Mouse (Mus musculus) liver, postnatal 0 days (tissue): ENCODE measurements around the gene D430041D05Rik.

Experiments
- CTCF ChIP-seq: sonication (generic); IDR thresholded peaks from 2 replicates; pipeline ENCODE4 v1.5.1; 2016; ENCODE audit warnings: antibody characterized with exemption, low read depth
- EP300 ChIP-seq: IDR thresholded peaks from 2 replicates; pipeline ENCODE4 v1.6.1; 2016; ENCODE audit warnings: antibody characterized with exemption, low read depth, mild to moderate bottlenecking

DNA sequence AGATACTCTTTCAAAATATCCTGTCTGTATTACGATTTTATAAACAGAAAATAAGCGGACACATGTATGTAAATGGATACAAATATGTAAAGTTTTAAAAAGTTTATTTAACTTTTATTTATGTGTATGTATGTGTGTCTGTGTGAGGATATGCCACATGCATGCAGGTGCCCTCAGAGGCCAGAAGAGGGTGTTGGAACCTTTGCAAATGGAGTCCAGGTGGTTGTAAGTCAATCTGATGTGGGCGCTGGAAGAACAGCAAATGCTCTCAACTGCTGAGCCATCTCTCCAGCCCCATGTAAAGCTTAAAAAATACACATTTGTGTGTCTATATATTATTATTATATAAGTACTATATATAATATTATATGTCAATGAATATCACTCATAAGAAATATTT is 237.4 kb downstream of the D430041D05Rik start:
- TF ChIP-seq EP300, result no peak
- TF ChIP-seq CTCF, result no peak
